Mouse (Mus musculus) MEL (cell line): ENCODE measurements around the gene Tnfsf15. TPM values are rescaled to one million over a fixed set of nuclear protein-coding genes. Genes with fewer than 3 reads are reported as not detected.

Source experiments
- DNase-seq: peaks from one replicate; pipeline ENCODE4 v3.0.0; 2011; ENCODE audit warnings: low read depth, low spot score
- H3K27ac ChIP-seq: 2 replicates; pipeline ENCODE4 v1.5.1; 2012; ENCODE audit warnings: low read depth, mild to moderate bottlenecking, control low read depth, low read length, moderate library complexity; ENCODE audit not compliant: control insufficient read depth
- H3K27me3 ChIP-seq, 2 experiments: fragments of 150-350 bp in 1 of 2; sonication (generic) in 1 of 2; 2 replicates each; pipeline ENCODE4 v1.6.1; 2012; ENCODE audit warnings: low read length in 2 of 2, mild to moderate bottlenecking in 2 of 2, improper control_type of control experiment in 1 of 2, moderate library complexity in 1 of 2; ENCODE audit not compliant: insufficient read depth in 2 of 2, control insufficient read depth in 1 of 2
- H3K36me3 ChIP-seq, 2 experiments: 2 replicates each; pipeline ENCODE4 v1.6.1; 2012 to 2014; ENCODE audit warnings: low read length in 2 of 2, improper control_type of control experiment in 1 of 2, inconsistent platforms in 1 of 2, mild to moderate bottlenecking in 1 of 2; ENCODE audit not compliant: insufficient read depth in 2 of 2, control insufficient read depth in 1 of 2
- H3K4me1 ChIP-seq, 2 experiments: fragments of 150-350 bp in 1 of 2; sonication (generic) in 1 of 2; 2 replicates each; pipeline ENCODE4 v1.6.1; 2012; ENCODE audit warnings: low read length in 2 of 2, improper control_type of control experiment in 1 of 2, mild to moderate bottlenecking in 1 of 2; ENCODE audit not compliant: insufficient read depth in 2 of 2, control insufficient read depth in 1 of 2
- H3K4me3 ChIP-seq, 2 experiments: fragments of 150-350 bp in 1 of 2; sonication (generic) in 1 of 2; 2 replicates each; pipeline ENCODE4 v1.5.1; 2012; ENCODE audit warnings: low read depth in 2 of 2, low read length in 2 of 2, mild to moderate bottlenecking in 2 of 2, moderate library complexity in 2 of 2, control low read depth in 1 of 2, improper control_type of control experiment in 1 of 2; ENCODE audit not compliant: control insufficient read depth in 1 of 2, insufficient read depth in 1 of 2
- H3K79me2 ChIP-seq: 2 replicates; pipeline ENCODE4 v1.6.1; 2012; ENCODE audit warnings: mild to moderate bottlenecking, low read length, moderate library complexity; ENCODE audit not compliant: control insufficient read depth, poor library complexity, insufficient read depth
- H3K9ac ChIP-seq: 2 replicates; pipeline ENCODE4 v1.6.1; 2012; ENCODE audit warnings: low read depth, mild to moderate bottlenecking, control low read depth, low read length, moderate library complexity; ENCODE audit not compliant: control insufficient read depth, poor library complexity, severe bottlenecking
- H3K9me3 ChIP-seq: fragments of 150-350 bp; sonication (generic); replicated peaks from 2 replicates; pipeline ENCODE4 v1.6.1; 2012; ENCODE audit warnings: mild to moderate bottlenecking, low read length, improper control_type of control experiment, moderate library complexity; ENCODE audit not compliant: insufficient read depth
- BHLHE40 ChIP-seq: IDR thresholded peaks from 2 replicates; pipeline ENCODE4 v1.6.1; 2012; ENCODE audit warnings: low read depth, mild to moderate bottlenecking, inconsistent platforms, low read length, improper control_type of control experiment, borderline replicate concordance
- CHD2 ChIP-seq: IDR thresholded peaks from 2 replicates; pipeline ENCODE4 v1.6.1; 2011; ENCODE audit warnings: low read length, improper control_type of control experiment
- CTCF ChIP-seq, 3 experiments: IDR thresholded peaks in 2 of 3; conservative IDR thresholded peaks in 1 of 3; 2 replicates each; pipeline ENCODE4 v1.5.1; 2011 to 2012; ENCODE audit warnings: low read length in 3 of 3, low read depth in 2 of 3, mild to moderate bottlenecking in 2 of 3, improper control_type of control experiment in 1 of 3, inconsistent platforms in 1 of 3, mixed read lengths in 1 of 3, moderate library complexity in 1 of 3; ENCODE audit not compliant: control insufficient read depth in 1 of 3, insufficient read depth in 1 of 3, poor library complexity in 1 of 3, severe bottlenecking in 1 of 3
- E2F4 ChIP-seq: IDR thresholded peaks from 2 replicates; pipeline ENCODE4 v1.6.1; 2011; ENCODE audit warnings: low read depth, low read length, improper control_type of control experiment, borderline replicate concordance
- GABPA ChIP-seq: IDR thresholded peaks from 2 replicates; pipeline ENCODE4 v1.6.1; 2012; ENCODE audit warnings: low read depth, mild to moderate bottlenecking, inconsistent platforms, low read length, improper control_type of control experiment, moderate library complexity
- JUND ChIP-seq: IDR thresholded peaks from 2 replicates; pipeline ENCODE4 v1.6.1; 2011; ENCODE audit warnings: low read depth, mild to moderate bottlenecking, improper control_type of control experiment, low read length
- MAFK ChIP-seq: IDR thresholded peaks from 2 replicates; pipeline ENCODE4 v1.6.1; 2011; ENCODE audit warnings: low read depth, mild to moderate bottlenecking, low read length, improper control_type of control experiment, borderline replicate concordance
- MAX ChIP-seq: IDR thresholded peaks from 2 replicates; pipeline ENCODE4 v1.6.1; 2011; ENCODE audit warnings: low read length, improper control_type of control experiment
- MEF2A ChIP-seq: IDR thresholded peaks from 2 replicates; pipeline ENCODE4 v1.6.1; 2014; ENCODE audit warnings: low read depth, mild to moderate bottlenecking, inconsistent platforms, low read length, improper control_type of control experiment; ENCODE audit not compliant: poor library complexity, insufficient replicate concordance, severe bottlenecking; ENCODE audit errors: extremely low read depth
- MYB ChIP-seq: IDR thresholded peaks from 2 replicates; pipeline ENCODE4 v1.6.1; 2011; ENCODE audit warnings: mild to moderate bottlenecking, low read depth, low read length, improper control_type of control experiment
- MYC ChIP-seq: IDR thresholded peaks from 2 replicates; pipeline ENCODE4 v1.6.1; 2011; ENCODE audit warnings: low read depth, mild to moderate bottlenecking, low read length, improper control_type of control experiment, moderate library complexity
- NELFE ChIP-seq: IDR thresholded peaks from 2 replicates; pipeline ENCODE4 v1.6.1; 2011; ENCODE audit warnings: low read depth, low read length, improper control_type of control experiment
- POLR2A ChIP-seq, 2 experiments: IDR thresholded peaks; 2 replicates each; pipeline ENCODE4 v1.6.1; 2011 to 2012; ENCODE audit warnings: low read length in 2 of 2, mild to moderate bottlenecking in 2 of 2, control low read depth in 1 of 2, improper control_type of control experiment in 1 of 2, low read depth in 1 of 2, moderate library complexity in 1 of 2; ENCODE audit not compliant: control insufficient read depth in 1 of 2, insufficient read depth in 1 of 2, poor library complexity in 1 of 2
- RAD21 ChIP-seq: IDR thresholded peaks from 2 replicates; pipeline ENCODE4 v1.6.1; 2011; ENCODE audit warnings: mild to moderate bottlenecking, low read depth, low read length, improper control_type of control experiment
- SMC3 ChIP-seq: IDR thresholded peaks from 2 replicates; pipeline ENCODE4 v1.6.1; 2011; ENCODE audit warnings: low read depth, low read length, improper control_type of control experiment
- USF2 ChIP-seq, 2 experiments: IDR thresholded peaks; 2 replicates each; pipeline ENCODE4 v1.6.1; 2011 to 2012; ENCODE audit warnings: improper control_type of control experiment in 2 of 2, low read length in 2 of 2, borderline replicate concordance in 1 of 2, inconsistent platforms in 1 of 2, low read depth in 1 of 2, mild to moderate bottlenecking in 1 of 2; ENCODE audit not compliant: insufficient read depth in 1 of 2
- ZC3H11A ChIP-seq: IDR thresholded peaks from 2 replicates; pipeline ENCODE4 v1.6.1; 2012; ENCODE audit warnings: low read depth, mild to moderate bottlenecking, inconsistent platforms, low read length, improper control_type of control experiment
- ZKSCAN1 ChIP-seq: IDR thresholded peaks from 2 replicates; pipeline ENCODE4 v1.6.1; 2012; ENCODE audit warnings: low read depth, mild to moderate bottlenecking, inconsistent platforms, low read length, improper control_type of control experiment, moderate library complexity
- ZMIZ1 ChIP-seq: IDR thresholded peaks from 2 replicates; pipeline ENCODE4 v1.6.1; 2012; ENCODE audit warnings: low read depth, mild to moderate bottlenecking, inconsistent platforms, low read length, improper control_type of control experiment, moderate library complexity
- polyA plus RNA-seq, 2 experiments: library from polyadenylated mRNA; stranded (reverse) in 1 of 2; unstranded in 1 of 2; fragments of >175 nt in 1 of 2; fragments of >200 nt in 1 of 2; gene quantifications; 2 replicates each; pipeline versions ENCODE4 v1.2.1 to v1.2.4; 2012; ENCODE audit warnings: low replicate concordance in 2 of 2, low read depth in 1 of 2; ENCODE audit not compliant: insufficient read length in 2 of 2, insufficient read depth in 1 of 2, missing spikeins in 1 of 2
- total RNA-seq: library from RNA; depleted of rRNA; stranded (reverse); fragments of 300-350 nt; gene quantifications from 2 replicates; pipeline ENCODE4 v1.2.3, GENCODE M21; 2012

Gene Tnfsf15
- total and polyA plus RNA-seq, 3 experiments: not detected

GRCm38 (mm10) chr4:63785466-63785865 is 40.6 kb upstream of the Tnfsf15 start:
- H3K4me1 ChIP-seq: no peaks in the 10 kb centered on the region
- H3K36me3 ChIP-seq: no peaks in the 10 kb centered on the region
- H3K4me3 ChIP-seq: no peak overlapping the region
- no peak for DNase-seq
- TF ChIP-seq MYB (no peak), ZMIZ1 (no peak), ZKSCAN1 (no peak), E2F4 (no peak), JUND (no peak), SMC3 (no peak), NELFE (no peak), CTCF (IDR thresholded peaks at IDR 0.05 in 2 of 3, conservative IDR thresholded peaks at IDR 0.05 in 1 of 3; ENCODE audit: control insufficient read depth in 1 of 3, insufficient read depth in 1 of 3, low read depth in 2 of 3, low read length in 3 of 3, poor library complexity in 1 of 3, severe bottlenecking in 1 of 3) (no peak), MYC (no peak)
- no peak overlapping the region for H3K9ac ChIP-seq
- H3K27ac ChIP-seq: no peak overlapping the region
- H3K27me3 ChIP-seq: no peaks in the 10 kb centered on the region
- no peaks in the 10 kb centered on the region for H3K9me3 ChIP-seq
- no peaks in the 10 kb centered on the region for H3K79me2 ChIP-seq

DNA sequence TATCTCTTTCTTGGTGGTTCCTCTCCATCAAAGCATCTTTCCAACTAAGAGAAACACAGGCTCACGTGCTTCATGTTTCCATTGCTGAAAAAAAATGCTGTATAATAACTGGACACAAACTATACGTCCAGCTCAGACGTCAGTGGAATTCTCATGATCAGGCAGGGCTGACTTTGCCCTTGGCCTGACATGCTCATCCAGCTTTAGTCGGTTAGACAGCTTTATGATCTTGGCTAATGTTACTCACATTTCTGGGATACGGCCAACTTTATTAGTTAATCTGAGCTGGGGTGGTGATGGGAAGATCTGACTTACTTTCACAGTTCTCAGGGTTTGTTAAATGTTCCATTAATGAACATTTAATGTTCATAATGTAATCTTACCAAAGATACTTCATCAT is 38.9 kb upstream of the Tnfsf15 start:
- Histone ChIP-seq H3K27me3 (no peaks in the 10 kb centered on the region), H3K79me2 (no peaks in the 10 kb centered on the region), H3K4me3 (no peak overlapping the region), H3K4me1 (no peaks in the 10 kb centered on the region), H3K36me3 (no peaks in the 10 kb centered on the region), H3K27ac (no peak overlapping the region), H3K9me3 (no peaks in the 10 kb centered on the region), H3K9ac (no peak overlapping the region)
- no peak for DNase-seq
- no peak for TF ChIP-seq E2F4
- no peak for TF ChIP-seq ZKSCAN1
- TF ChIP-seq RAD21: no peak
- no peak for TF ChIP-seq BHLHE40
- no peak for TF ChIP-seq CHD2
- TF ChIP-seq USF2 (IDR thresholded peaks at IDR 0.05; ENCODE audit: borderline replicate concordance in 1 of 2, insufficient read depth in 1 of 2, low read depth in 1 of 2, low read length in 2 of 2): no peak
- TF ChIP-seq GABPA: no peak
- TF ChIP-seq MAX: no peak
- no peak for TF ChIP-seq ZC3H11A
- no peak for TF ChIP-seq POLR2A (IDR thresholded peaks at IDR 0.05; ENCODE audit: control insufficient read depth in 1 of 2, insufficient read depth in 1 of 2, low read depth in 1 of 2, low read length in 2 of 2, poor library complexity in 1 of 2)
- no peak for TF ChIP-seq ZMIZ1
- no peak for TF ChIP-seq MEF2A
- TF ChIP-seq MAFK: no peak
- TF ChIP-seq SMC3: no peak
